Mouse (Mus musculus) induced T-regulatory cell, adult 2 months (primary cell): ENCODE results near the gene Prnp.

Experiments
- DNase-seq: peaks from one replicate; pipeline ENCODE4 v3.0.0-alpha.2; 2012; ENCODE audit warnings: low read depth

The Prnp gene

DNA sequence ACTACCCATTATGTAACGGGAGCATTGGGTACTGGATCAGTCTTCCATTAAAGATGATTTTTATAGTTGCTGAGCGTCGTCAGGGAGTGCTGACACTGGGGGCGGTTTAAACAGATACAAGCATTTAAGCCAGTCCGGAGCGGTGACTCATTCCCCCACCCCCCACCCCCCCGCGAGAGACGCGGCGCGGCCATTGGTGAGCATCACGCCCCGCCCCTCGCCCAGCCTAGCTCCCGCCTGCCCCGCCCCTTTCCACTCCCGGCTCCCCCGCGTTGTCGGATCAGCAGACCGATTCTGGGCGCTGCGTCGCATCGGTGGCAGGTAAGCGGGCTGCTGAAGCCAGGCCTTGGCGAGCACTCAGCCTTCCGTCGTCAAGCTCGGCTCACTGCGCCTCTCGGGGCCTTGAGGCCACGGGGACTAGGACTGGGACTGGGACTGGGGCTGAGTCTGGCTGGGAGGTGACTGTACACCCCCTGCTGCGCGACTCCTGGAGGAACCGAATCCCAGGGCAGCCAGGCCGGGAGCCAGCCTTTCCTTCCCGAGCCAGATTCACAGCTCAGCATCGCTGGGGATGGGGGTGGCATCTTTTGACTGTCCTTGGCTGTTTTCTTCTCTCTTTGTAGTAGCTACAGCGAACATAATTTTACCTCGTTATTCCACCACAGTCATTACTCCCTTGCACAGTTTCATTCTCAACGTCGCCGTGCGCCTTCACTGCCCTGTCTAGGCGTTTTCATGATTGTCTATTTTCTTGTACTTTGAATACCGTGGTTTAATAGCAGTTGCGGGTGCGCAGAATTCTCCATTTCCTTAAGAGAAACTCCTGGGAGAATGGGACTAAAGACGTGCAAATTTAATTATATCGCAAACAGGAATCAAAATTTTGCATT is at the start of gene Prnp, which contains the start of gene Prn:
TSS of gene Prnp (plus strand) at position 246 of the 890 bp plus-strand sequence.
TSS of gene Prn (plus strand) at position 275 of the 890 bp plus-strand sequence.
- DNase-seq: peak; percentile 96

DNA sequence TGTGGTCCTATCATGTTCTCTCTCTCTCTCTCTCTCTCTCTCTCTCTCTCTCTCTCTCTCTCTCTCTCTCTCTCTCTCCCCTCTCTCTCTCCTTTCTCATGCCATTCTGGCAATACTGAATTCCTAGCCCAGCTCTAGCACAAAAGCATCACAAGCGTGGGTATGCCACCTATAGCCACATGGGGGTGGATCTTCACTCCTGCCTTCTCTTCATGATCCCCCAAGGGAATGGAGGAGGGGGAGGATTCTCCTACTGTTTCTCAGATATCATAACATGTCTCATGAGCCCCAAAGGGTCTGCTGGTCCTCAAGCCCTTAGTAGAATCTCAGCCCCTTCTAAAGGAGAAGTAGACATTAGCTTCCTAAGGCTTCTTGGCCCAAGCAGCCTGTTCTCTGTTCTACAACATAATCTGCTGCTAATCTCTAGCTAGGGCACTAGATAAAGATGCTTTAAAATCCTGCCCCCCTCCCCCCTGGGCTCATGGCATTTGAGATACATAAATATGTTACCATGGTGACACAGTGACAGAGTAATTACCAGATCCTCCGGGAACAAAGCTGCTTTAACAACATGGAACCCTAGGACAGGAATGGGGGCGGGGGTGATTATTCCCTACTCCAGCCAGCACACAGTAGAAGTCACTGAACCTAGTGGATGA is 47.0 kb upstream of the Prnp start:
- DNase-seq: no peak

DNA sequence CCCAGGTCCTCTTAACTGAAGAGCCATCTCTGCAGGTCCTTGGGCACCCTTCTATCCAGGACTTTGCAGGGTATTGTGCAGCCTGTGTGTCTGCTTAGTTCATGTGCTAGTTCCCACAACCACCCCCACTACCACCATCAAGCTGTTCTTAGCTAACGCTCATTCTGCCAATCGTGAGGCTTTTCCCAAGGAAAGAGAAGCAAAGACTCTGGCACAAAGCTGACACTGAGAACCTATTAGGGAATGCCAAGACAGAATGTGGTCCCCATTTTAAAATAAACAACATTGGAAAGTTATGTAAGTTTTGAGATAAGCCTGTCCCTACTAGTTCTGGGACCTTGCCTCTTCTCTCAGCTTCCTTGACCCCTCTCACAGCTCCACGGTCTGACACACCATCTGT is 46.3 kb upstream of the Prnp start:
- no peak for DNase-seq

- no peak for DNase-seq
Measured at GRCm38 (mm10) chr2:131864262-131864796, 45.4 kb upstream of the Prnp start.

- no peak for DNase-seq
Measured at GRCm38 (mm10) chr2:131866676-131867075, 43.1 kb upstream of the Prnp start.

DNA sequence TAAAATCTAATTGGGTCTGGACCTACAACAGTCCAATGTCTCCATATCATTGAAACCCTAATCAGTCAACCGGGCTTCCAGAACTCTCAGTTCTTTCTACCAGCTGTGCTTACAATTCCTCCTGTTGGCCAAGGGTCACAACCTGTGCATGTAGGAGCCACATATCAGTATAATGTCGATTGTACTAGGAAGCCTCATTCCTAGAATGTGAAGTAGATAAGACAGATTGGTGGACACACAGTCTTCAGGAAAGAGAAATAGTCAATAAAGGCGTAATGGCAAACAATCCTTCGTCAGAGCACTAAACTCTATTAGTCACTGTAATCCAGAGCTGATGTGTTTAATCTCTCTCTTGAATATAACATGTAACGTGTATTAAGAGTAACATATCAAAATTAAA is 40.7 kb upstream of the Prnp start:
- DNase-seq: no peak

DNA sequence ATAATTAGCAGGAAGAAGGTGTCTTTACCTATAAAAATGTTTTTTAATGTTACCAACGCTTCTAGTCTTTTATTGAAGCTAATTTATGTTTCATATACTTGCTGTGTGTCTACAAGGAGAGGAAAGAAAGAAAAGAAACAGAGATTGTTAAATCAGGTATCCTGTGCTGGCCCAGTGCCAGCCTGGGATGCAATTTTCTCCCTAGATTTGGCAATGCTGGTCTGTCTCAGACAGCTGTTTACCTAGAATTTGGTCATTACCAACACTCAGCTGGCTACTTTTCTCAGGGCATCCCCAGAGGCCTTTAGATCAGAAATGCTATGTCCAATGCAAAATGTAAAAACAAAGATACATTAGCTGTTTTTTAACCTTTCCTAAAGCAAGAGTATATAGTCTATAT is 36.4 kb upstream of the Prnp start:
- no peak for DNase-seq

- no peak for DNase-seq
Measured at GRCm38 (mm10) chr2:131876551-131877265, 33.0 kb upstream of the Prnp start.

GRCm38 (mm10) chr2:131881766-131882165 is 28.0 kb upstream of the Prnp start:
- DNase-seq: no peak

- DNase-seq: peak; percentile 10
Measured at GRCm38 (mm10) chr2:131883136-131883535, 26.6 kb upstream of the Prnp start.

- peak; percentile 37 for DNase-seq
Measured at GRCm38 (mm10) chr2:131886503-131887160, 23.1 kb upstream of the Prnp start.

- DNase-seq: peak; percentile 34
Measured at GRCm38 (mm10) chr2:131888233-131888632, 21.5 kb upstream of the Prnp start.

- DNase-seq: no peak
Measured at GRCm38 (mm10) chr2:131892534-131892933, 17.2 kb upstream of the Prnp start.

GRCm38 (mm10) chr2:131895106-131895505 is 14.6 kb upstream of the Prnp start:
- no peak for DNase-seq

DNA sequence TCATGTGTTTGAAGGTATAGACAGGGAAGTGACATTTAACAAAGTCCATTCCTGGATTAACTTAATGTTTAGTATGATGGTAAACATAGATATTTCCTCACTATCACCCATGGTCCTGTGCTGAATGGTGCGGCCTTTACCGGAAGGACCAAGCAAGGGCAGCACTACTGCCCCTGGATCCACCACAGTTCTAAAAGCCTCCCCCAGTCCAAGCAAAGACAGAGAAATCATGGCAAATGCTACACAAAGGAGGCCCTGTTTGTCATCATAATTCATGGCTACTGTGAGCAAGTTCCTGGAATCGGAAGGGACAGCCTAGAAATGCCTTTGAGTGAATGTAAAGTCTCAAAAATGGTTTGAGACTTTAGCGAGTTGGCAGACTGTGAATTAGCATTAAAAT is 13.7 kb upstream of the Prnp start:
- DNase-seq: no peak

GRCm38 (mm10) chr2:131897336-131898109 is 12.2 kb upstream of the Prnp start:
- DNase-seq: no peak

- DNase-seq: no peak
Measured at GRCm38 (mm10) chr2:131902423-131902822, 7.3 kb upstream of the Prnp start.

DNA sequence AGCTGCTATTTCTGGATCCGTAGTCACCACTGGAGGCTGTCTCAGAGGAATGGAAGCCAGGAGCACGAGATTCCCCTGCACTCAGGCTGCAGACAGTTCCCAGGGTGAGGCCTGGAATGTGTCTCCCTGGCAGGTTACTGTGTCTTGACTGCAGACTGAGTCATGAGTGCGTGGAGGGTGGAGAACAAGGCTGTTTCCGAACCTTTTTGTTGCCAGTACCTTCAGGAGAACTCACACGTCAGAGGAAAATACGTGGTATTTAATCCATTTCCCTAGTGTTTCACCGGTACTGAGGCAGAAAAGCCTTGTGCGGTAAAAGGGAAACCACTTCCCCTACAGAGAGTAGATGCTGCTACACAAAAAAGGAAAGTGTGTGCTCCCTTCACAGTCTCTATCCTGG is 6.9 kb upstream of the Prnp start:
- DNase-seq: peak; percentile 54

- DNase-seq: no peak
Measured at GRCm38 (mm10) chr2:131905025-131905424, 4.7 kb upstream of the Prnp start.

DNA sequence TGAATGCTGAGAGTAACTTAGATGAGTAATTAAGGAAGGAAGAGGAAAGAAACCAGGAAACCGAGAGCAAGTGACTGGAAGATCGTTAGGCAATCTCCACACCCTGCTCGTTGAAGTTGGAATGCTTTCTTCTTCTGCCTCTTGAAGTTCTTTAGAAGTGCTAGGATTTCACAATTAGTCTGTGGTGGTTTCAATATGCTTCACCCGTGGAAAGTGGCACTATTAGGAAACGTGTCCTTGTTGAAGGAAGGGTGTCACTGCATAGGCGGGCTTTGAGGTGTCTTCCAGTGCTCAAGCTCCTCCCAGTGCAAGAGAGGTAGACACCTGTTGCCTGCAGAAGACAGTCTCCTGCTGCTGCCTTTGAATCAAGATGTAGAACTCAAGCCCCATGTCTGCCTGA is 4.0 kb upstream of the Prnp start:
- no peak for DNase-seq

GRCm38 (mm10) chr2:131906266-131906665 is 3.5 kb upstream of the Prnp start:
- no peak for DNase-seq
